Mouse (Mus musculus) liver, embryonic 12.5 days (tissue): ENCODE data around the gene Hoxb9. TPM values are rescaled to one million over a fixed set of nuclear protein-coding genes. Genes with fewer than 3 reads are reported as not detected.

Experiments
- ATAC-seq: fragments of 200-750 bp; cut with Nextera tagmentation; 2 replicates; pipeline ENCODE4 v1.8.0; 2017; ENCODE audit warnings: moderate number of reproducible peaks, mild to moderate bottlenecking, moderate library complexity
- H3K27ac ChIP-seq: fragments of 300-500 bp; sonication (generic); 2 replicates; pipeline ENCODE4 v1.5.1; 2016; ENCODE audit warnings: mild to moderate bottlenecking
- H3K27me3 ChIP-seq: fragments of 300-500 bp; sonication (generic); replicated peaks from 2 replicates; pipeline ENCODE4 v1.6.1; 2016; ENCODE audit warnings: mild to moderate bottlenecking, moderate library complexity
- H3K36me3 ChIP-seq: fragments of 300-500 bp; sonication (generic); 2 replicates; pipeline ENCODE4 v1.6.1; 2016; ENCODE audit warnings: mild to moderate bottlenecking, moderate library complexity
- H3K4me1 ChIP-seq: fragments of 300-500 bp; sonication (generic); 2 replicates; pipeline ENCODE4 v1.6.1; 2016
- H3K4me2 ChIP-seq: fragments of 300-500 bp; sonication (generic); 2 replicates; pipeline ENCODE4 v1.6.1; 2016; ENCODE audit warnings: mild to moderate bottlenecking, moderate library complexity
- H3K4me3 ChIP-seq: fragments of 300-500 bp; sonication (generic); 2 replicates; pipeline ENCODE4 v1.5.1; 2016; ENCODE audit warnings: mild to moderate bottlenecking, moderate library complexity
- H3K9ac ChIP-seq: fragments of 300-500 bp; sonication (generic); 2 replicates; pipeline ENCODE4 v1.6.1; 2016; ENCODE audit warnings: mild to moderate bottlenecking, moderate library complexity
- H3K9me3 ChIP-seq: fragments of 300-500 bp; sonication (generic); replicated peaks from 2 replicates; pipeline ENCODE4 v1.6.1; 2016; ENCODE audit warnings: mild to moderate bottlenecking, moderate library complexity
- WGBS: fragments of 180-500 bp; shearing (Covaris S2); methylation state at CpG from one replicate; pipeline ENCODE4 v1.1.7; 2016; ENCODE audit not compliant: insufficient replicate concordance; 5-methylcytosine and 5-hydroxymethylcytosine counted together
- microRNA counts: library from miRNA; unstranded; fragments of <30 nt; microRNA quantifications from one replicate; lab custom pipeline; 2017
- microRNA-seq: library from miRNA; unstranded; fragments of <30 nt; microRNA quantifications from one replicate; pipeline ENCODE4, GENCODE M21; 2017
- polyA plus RNA-seq: library from polyadenylated mRNA; unstranded; fragments of >200 nt; fragmentation: Nextera tagmentation; extraction: Ambion mirVana; gene quantifications from 2 replicates; pipeline ENCODE4 v1.2.1, GENCODE M21; 2016

Gene Hoxb9
- polyA plus RNA-seq, 1 experiment from 2014 or later = not detected

GRCm38 (mm10) chr11:96323154-96323553, 51.9 kb downstream of the Hoxb9 start, which contains the start of gene Hoxb3:
Hoxb3 (plus strand) TSS chr11:96323326.
- H3K9ac ChIP-seq = no peak within 1 kb of the TSS

GRCm38 (mm10) chr11:96324125-96324524, 52.9 kb downstream of the Hoxb9 start:
- no peak overlapping the region for H3K9ac ChIP-seq
- H3K4me3 ChIP-seq = no peak overlapping the region
- no peaks in the 10 kb centered on the region for H3K4me1 ChIP-seq
- H3K36me3 ChIP-seq = no peaks in the 10 kb centered on the region
- H3K4me2 ChIP-seq = no peak overlapping the region
- ATAC-seq = no peak
- WGBS = 18% methylated on average over 5 of the region's 5 CpGs
- peak overlapping the region; percentile 53 for H3K27ac ChIP-seq
- H3K27me3 ChIP-seq = peaks cover 99% of the 10 kb centered on the region
- H3K9me3 ChIP-seq = no peaks in the 10 kb centered on the region

More at GRCm38 (mm10) chr11:96323154-96323553, 51.9 kb downstream of the Hoxb9 start, which contains the start of gene Hoxb3:
- H3K27me3 ChIP-seq = peaks cover 99% of the 10 kb centered on the region
- H3K27ac ChIP-seq = peak within 1 kb of the TSS; percentile 53
- no peak within 1 kb of the TSS for H3K4me3 ChIP-seq
- 54% methylated on average over 10 of the region's 10 CpGs for WGBS
- 0 out of 2 replicates have a peak within 1 kb of the TSS, but pooled peaks have one; percentile 8 for H3K4me2 ChIP-seq
- no peak for ATAC-seq
- H3K36me3 ChIP-seq = no peaks in the 10 kb centered on the region
- no peaks in the 10 kb centered on the region for H3K4me1 ChIP-seq
- H3K9me3 ChIP-seq = no peaks in the 10 kb centered on the region

DNA sequence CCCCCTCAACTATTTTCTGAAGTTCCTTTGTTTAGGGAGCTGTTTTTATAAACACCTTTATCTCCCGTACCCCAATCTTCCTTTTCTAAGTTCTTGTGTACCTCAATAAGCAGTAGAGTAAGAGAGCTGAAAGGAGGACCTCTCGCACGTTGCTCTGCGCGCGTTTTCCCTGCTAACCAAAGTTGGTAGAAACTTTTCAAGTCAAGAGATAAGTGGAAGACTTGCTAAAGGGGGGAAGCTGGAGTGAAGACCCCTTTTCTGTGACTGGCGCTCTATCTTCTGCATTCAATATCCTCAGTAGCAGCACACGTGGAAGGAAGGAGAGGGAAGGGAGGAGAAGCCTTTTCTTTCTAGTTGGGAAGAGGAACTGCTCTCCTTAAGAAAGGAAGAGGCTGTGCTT, 53.7 kb downstream of the Hoxb9 start:
- no peaks in the 10 kb centered on the region for H3K9me3 ChIP-seq
- no peak for ATAC-seq
- no peaks in the 10 kb centered on the region for H3K4me1 ChIP-seq
- H3K4me3 ChIP-seq = no peak overlapping the region
- no peak overlapping the region for H3K27ac ChIP-seq
- H3K36me3 ChIP-seq = no peaks in the 10 kb centered on the region
- H3K9ac ChIP-seq = no peak overlapping the region
- peak overlapping the region; percentile 10; the same call in 1 of the 2 replicates for H3K4me2 ChIP-seq
- peaks cover 99% of the 10 kb centered on the region for H3K27me3 ChIP-seq
- 21% methylated on average over 8 of the region's 8 CpGs for WGBS

DNA sequence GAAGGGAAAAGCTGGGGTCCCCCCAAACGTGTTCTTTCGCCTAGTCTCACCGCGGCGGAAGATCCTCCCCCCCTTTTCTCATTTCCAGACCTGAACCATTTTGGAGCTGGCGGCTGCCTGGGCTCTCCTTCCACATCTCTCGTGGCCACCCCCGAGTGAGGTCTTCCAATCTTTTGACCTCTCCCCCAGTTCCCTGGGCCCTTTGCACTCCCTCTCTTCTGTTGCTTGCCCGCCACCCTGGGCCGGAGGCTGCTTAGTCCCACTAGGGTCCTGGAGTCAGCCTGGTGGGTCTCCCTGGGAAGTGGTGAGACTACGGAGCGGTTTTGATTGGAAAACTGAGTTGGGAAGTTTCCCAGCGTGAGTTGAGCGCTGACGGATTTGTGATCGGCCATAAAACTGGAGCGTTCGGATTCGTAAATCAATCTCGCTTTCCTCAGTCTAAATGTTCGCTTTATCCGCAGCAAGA, 54.5 kb downstream of the Hoxb9 start:
- ATAC-seq = no peak
- Histone ChIP-seq H3K36me3 (no peaks in the 10 kb centered on the region), H3K9ac (no peak overlapping the region; the same call in 1 of the 2 replicates), H3K9me3 (no peaks in the 10 kb centered on the region), H3K27me3 (peaks cover 99% of the 10 kb centered on the region), H3K4me3 (0 out of 2 replicates have a peak overlapping the region, but pooled peaks have one; percentile 2), H3K4me2 (peak overlapping the region; percentile 20), H3K4me1 (no peaks in the 10 kb centered on the region), H3K27ac (no peak overlapping the region)
- WGBS = 45% methylated on average over 22 of the region's 22 CpGs

MicroRNAs within 50 kb of the gene (microRNA counts, 519-probe panel; counts per million panel counts)
- microRNA mmu-miR-10a (lab: Ali Mortazavi, UCI) = 4,184 counts per million, percentile 79 among the panel's probes with 10 or more counts
- 582 counts per million, percentile 70 among the panel's probes with 10 or more counts for microRNA mmu-miR-196a (lab: Ali Mortazavi, UCI)

Small RNAs within 50 kb of the gene (microRNA-seq; reads per million reads assigned to microRNA genes)
- gene Mir10a (12,246 reads per million, percentile 94 among the genes with 10 or more reads in this experiment), gene Mir196a-1 (not detected)

Other genes starting within 250 kb of the Hoxb9 start
- gene Gip, start 246.9 kb upstream of the Hoxb9 start, polyA plus RNA-seq = not detected in 2 replicates
- gene Snf8, start 236.6 kb upstream of the Hoxb9 start, polyA plus RNA-seq = 100 and 108 TPM in 2 replicates
- gene Ube2z, start 206.1 kb upstream of the Hoxb9 start, polyA plus RNA-seq = 26.4 and 27.2 TPM in 2 replicates
- gene Atp5g1, start 195.8 kb upstream of the Hoxb9 start, polyA plus RNA-seq = 657 and 705 TPM in 2 replicates
- not detected in 2 replicates for gene Calcoco2, start 159.5 kb upstream of the Hoxb9 start, polyA plus RNA-seq
- not detected in 2 replicates for gene Ttll6, start 137.7 kb upstream of the Hoxb9 start, polyA plus RNA-seq
- gene Hoxb13, start 77.1 kb upstream of the Hoxb9 start, polyA plus RNA-seq = not detected in 2 replicates
- not detected in 2 replicates for gene Hoxb8, start 10.4 kb downstream of the Hoxb9 start, polyA plus RNA-seq
- 0.18 and 0.37 TPM in 2 replicates for gene Hoxb7, start 15.2 kb downstream of the Hoxb9 start, polyA plus RNA-seq
- gene Hoxb6, start 21.0 kb downstream of the Hoxb9 start, polyA plus RNA-seq = 0.30 TPM in 2 replicates
- gene Hoxb5, start 31.9 kb downstream of the Hoxb9 start, polyA plus RNA-seq = 1.3 and 1.5 TPM in 2 replicates
- gene Hoxb4, start 46.8 kb downstream of the Hoxb9 start, polyA plus RNA-seq = 0.62 and 0.66 TPM in 2 replicates
- gene Hoxb3, start 51.9 kb downstream of the Hoxb9 start, polyA plus RNA-seq = 0.31 and 0.36 TPM in 2 replicates
- gene Hoxb2, start 79.1 kb downstream of the Hoxb9 start, polyA plus RNA-seq = 4.4 and 4.6 TPM in 2 replicates
- gene Hoxb1, start 94.3 kb downstream of the Hoxb9 start, polyA plus RNA-seq = 0.14 and 0.22 TPM in 2 replicates
- gene Skap1, start 193.1 kb downstream of the Hoxb9 start, polyA plus RNA-seq = 0.14 and 0.51 TPM in 2 replicates